Mouse (Mus musculus): ENCODE measurements around the gene Ddx23. TPM values are rescaled to one million over a fixed set of nuclear protein-coding genes. Genes with fewer than 3 reads are reported as not detected.
A peak's percentile ranks its signal among the peaks of the same experiment; 100 is the strongest.

The Ddx23 gene
- total and polyA plus RNA-seq, 3 experiments: 66.6 to 154 (median 112) TPM

DNA sequence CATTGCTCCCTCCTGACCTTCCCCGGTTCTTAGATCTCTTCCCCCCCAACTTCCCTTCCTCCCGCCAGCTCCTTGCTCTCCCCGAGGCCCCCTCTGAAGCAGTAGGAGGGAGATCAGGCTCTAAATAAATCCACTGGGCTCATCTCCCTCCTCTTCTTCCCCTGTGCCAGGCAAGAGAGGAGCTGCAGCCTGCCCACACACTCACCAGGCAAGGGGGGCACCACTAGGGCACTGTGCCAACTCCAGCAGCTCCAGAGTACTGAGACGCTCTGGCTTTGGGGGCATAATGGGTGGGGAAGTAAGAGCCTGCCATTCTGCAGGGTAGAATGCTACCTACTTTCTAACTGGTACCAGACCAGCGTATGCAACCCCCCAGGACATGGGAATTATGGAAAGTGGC, 26.2 kb downstream of the Ddx23 start:
- no peak overlapping the region for H3K4me3 ChIP-seq (ENCODE audit: low read depth, low read length)
- H3K4me1 ChIP-seq (ENCODE audit: insufficient read depth, low read depth, low read length): peaks cover 51% of the 10 kb centered on the region
- no peaks in the 10 kb centered on the region for H3K9me3 ChIP-seq (replicated peaks)
- no peak for DNase-seq (ENCODE audit: low spot score)
- H3K27me3 ChIP-seq (ENCODE audit: insufficient read depth, low read length): peaks cover 93% of the 10 kb centered on the region
- H3K36me3 ChIP-seq (replicated peaks): no peaks in the 10 kb centered on the region
- no peak for ATAC-seq (ENCODE audit: extremely low read depth, insufficient number of reproducible peaks, low FRiP score, poor library complexity, severe bottlenecking)
- TF ChIP-seq GATA2 (IDR thresholded peaks at IDR 0.05; ENCODE audit: borderline replicate concordance, low read depth, low read length) (no peak), TAL1 (conservative IDR thresholded peaks at IDR 0.05; ENCODE audit: low read depth, low read length) (no peak), CTCF (IDR thresholded peaks at IDR 0.05; ENCODE audit: low read depth, low read length) (no peak), POLR2AphosphoS5 (IDR thresholded peaks at IDR 0.05; ENCODE audit: insufficient replicate concordance, low read depth, low read length) (no peak), GATA1 (IDR thresholded peaks at IDR 0.05; ENCODE audit: borderline replicate concordance, low read length) (no peak)

DNA sequence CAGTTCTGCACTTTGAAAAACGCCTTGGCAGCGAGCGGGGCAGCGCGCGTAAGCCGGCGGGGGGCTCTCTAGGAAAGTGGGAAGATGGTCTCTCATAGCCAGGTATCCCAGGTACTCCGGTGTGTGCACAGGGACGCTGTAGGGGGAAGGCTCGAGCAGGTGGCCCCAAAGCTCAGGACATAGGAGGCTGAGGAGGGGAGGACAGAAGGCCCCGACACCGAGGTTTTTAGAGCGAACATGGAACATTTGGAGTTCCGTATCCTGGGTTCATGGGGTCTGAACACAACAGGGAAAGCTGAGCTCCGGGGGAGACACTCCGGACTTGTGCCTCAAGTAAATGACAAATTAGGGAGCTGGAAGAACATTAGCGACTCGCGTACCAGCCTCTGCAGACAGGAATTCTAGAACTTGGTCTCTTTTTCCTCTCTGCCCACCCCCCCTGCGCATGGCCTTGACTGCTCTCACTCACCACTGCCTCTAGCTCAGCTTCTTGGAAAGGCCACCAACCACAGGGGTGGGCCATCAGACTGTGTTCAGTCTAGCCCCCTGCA, 27.3 kb downstream of the Ddx23 start:
- TF ChIP-seq GATA1 (IDR thresholded peaks at IDR 0.05; ENCODE audit: borderline replicate concordance, low read length): no peak
- TF ChIP-seq TAL1 (conservative IDR thresholded peaks at IDR 0.05; ENCODE audit: low read depth, low read length): no peak
- TF ChIP-seq CTCF (IDR thresholded peaks at IDR 0.05; ENCODE audit: low read depth, low read length): no peak
- peaks cover 94% of the 10 kb centered on the region for H3K27me3 ChIP-seq (ENCODE audit: insufficient read depth, low read length)
- H3K4me1 ChIP-seq (ENCODE audit: insufficient read depth, low read depth, low read length): peaks cover 50% of the 10 kb centered on the region
- peak overlapping the region; percentile 70; the same call in 1 of the 2 replicates for H3K4me3 ChIP-seq (ENCODE audit: low read depth, low read length)
- ATAC-seq (ENCODE audit: extremely low read depth, insufficient number of reproducible peaks, low FRiP score, poor library complexity, severe bottlenecking): no peak
- H3K9me3 ChIP-seq (replicated peaks): no peaks in the 10 kb centered on the region
- DNase-seq (ENCODE audit: low spot score): no peak
- no peaks in the 10 kb centered on the region for H3K36me3 ChIP-seq (replicated peaks)

DNA sequence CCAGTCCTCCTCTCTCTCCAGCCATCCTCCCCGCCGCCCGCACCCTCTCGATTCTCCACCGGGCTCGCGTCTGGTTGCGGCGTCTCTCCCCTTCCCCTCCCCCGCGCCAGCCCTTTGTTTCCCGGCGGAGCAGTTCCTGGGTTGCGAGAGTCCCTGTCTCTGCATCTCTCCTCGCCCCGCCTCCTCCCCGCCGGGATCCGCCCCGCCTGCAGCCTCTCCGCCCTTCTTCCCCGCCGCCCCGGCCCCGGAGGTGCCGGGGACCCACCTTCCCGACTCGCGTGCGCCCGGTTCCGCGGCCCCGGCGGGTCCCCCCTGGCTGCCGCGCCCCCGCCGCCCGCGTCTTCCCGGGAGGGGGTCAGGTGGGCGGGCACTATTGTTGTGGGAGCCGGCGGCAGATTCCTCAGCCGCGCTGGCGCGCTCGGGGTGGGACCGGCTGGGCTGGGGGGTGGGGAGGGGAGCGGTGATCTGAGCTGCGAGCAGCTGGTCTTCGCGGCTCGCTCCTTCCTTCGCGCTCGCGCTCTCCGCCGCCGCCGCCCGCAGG, 28.1 kb downstream of the Ddx23 start:
- peaks cover 46% of the 10 kb centered on the region for H3K4me1 ChIP-seq (ENCODE audit: insufficient read depth, low read depth, low read length)

DNA sequence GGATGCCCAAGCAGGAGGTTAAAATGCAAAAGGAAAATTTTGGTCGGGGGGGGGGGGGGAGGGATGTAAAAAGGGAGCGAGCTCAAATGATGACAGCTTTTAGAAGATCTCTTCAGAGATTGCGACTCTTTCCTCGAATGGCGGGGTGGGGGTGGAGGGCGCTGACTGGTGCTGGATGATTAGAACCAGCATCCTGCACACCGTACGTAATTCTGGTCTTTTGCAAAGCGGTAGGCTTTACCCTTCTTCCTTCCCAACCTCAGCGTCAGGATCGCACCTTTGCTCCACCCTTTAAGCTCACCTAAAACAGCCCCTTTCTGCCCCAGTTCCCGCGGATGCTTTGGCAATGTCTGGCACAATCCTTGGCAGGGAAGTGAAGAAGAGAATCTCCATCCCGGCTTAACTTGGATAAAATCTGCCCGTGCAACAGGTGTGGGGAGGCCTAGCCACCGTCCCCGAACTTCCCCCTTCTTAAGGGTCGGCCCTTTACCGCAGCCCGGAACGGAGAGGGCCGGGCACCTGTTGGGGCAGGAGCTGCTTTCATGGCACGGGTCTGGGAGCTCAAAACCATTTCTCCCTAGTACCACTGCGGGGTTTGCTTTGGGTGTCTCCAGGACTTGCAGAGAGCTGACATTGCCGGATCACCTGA, 28.7 kb downstream of the Ddx23 start:
- peak overlapping the region; percentile 70 for H3K4me3 ChIP-seq (ENCODE audit: low read depth, low read length)
- peaks cover 94% of the 10 kb centered on the region for H3K27me3 ChIP-seq (ENCODE audit: insufficient read depth, low read length)
- DNase-seq (ENCODE audit: low spot score): no peak
- TF ChIP-seq GATA1 (IDR thresholded peaks at IDR 0.05; ENCODE audit: borderline replicate concordance, low read length) (no peak), TAL1 (conservative IDR thresholded peaks at IDR 0.05; ENCODE audit: low read depth, low read length) (no peak), POLR2AphosphoS5 (IDR thresholded peaks at IDR 0.05; ENCODE audit: insufficient replicate concordance, low read depth, low read length) (no peak), CTCF (IDR thresholded peaks at IDR 0.05; ENCODE audit: low read depth, low read length) (no peak)
- peaks cover 46% of the 10 kb centered on the region for H3K4me1 ChIP-seq (ENCODE audit: insufficient read depth, low read depth, low read length)
- no peak for ATAC-seq (ENCODE audit: extremely low read depth, insufficient number of reproducible peaks, low FRiP score, poor library complexity, severe bottlenecking)
- no peaks in the 10 kb centered on the region for H3K9me3 ChIP-seq (replicated peaks)
- H3K36me3 ChIP-seq (replicated peaks): no peaks in the 10 kb centered on the region

More for the DNA sequence above, 28.1 kb downstream of the Ddx23 start:
- DNase-seq (ENCODE audit: low spot score): peak; percentile 66
- no peaks in the 10 kb centered on the region for H3K36me3 ChIP-seq (replicated peaks)
- TF ChIP-seq GATA2 (IDR thresholded peaks at IDR 0.05; ENCODE audit: borderline replicate concordance, low read depth, low read length): no peak
- TF ChIP-seq POLR2AphosphoS5 (IDR thresholded peaks at IDR 0.05; ENCODE audit: insufficient replicate concordance, low read depth, low read length): no peak
- no peak for TF ChIP-seq CTCF (IDR thresholded peaks at IDR 0.05; ENCODE audit: low read depth, low read length)
- TF ChIP-seq GATA1 (IDR thresholded peaks at IDR 0.05; ENCODE audit: borderline replicate concordance, low read length): no peak
- TF ChIP-seq TAL1 (conservative IDR thresholded peaks at IDR 0.05; ENCODE audit: low read depth, low read length): no peak
- no peaks in the 10 kb centered on the region for H3K9me3 ChIP-seq (replicated peaks)
- H3K4me3 ChIP-seq (ENCODE audit: low read depth, low read length): peak overlapping the region; percentile 70
- peaks cover 94% of the 10 kb centered on the region for H3K27me3 ChIP-seq (ENCODE audit: insufficient read depth, low read length)
- ATAC-seq (ENCODE audit: extremely low read depth, insufficient number of reproducible peaks, low FRiP score, poor library complexity, severe bottlenecking): no peak

DNA sequence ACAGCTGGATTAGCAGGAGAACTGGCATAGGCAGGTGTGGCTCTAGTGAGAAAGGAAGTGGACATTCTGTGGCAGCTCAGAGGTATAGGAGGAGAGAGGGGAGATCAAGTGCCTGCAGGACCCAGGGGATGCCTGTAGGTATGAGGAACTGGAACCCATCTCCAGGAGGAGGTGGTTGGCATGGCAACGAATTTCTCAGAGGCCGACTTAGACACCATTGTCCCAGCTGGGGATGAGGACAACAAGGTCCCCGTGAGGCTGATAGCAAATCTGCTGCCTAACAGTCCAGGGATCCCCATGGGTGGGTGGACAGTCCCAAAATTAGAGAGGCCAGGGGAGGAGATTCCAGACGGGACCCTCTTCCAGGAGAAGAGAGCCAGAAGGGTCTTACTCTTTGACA, 29.8 kb downstream of the Ddx23 start:
- no peak for DNase-seq (ENCODE audit: low spot score)
- peaks cover 97% of the 10 kb centered on the region for H3K27me3 ChIP-seq (ENCODE audit: insufficient read depth, low read length)
- H3K36me3 ChIP-seq (replicated peaks): no peaks in the 10 kb centered on the region
- ATAC-seq (ENCODE audit: extremely low read depth, insufficient number of reproducible peaks, low FRiP score, poor library complexity, severe bottlenecking): no peak
- peaks cover 46% of the 10 kb centered on the region for H3K4me1 ChIP-seq (ENCODE audit: insufficient read depth, low read depth, low read length)
- TF ChIP-seq GATA2 (IDR thresholded peaks at IDR 0.05; ENCODE audit: borderline replicate concordance, low read depth, low read length) (no peak), POLR2AphosphoS5 (IDR thresholded peaks at IDR 0.05; ENCODE audit: insufficient replicate concordance, low read depth, low read length) (no peak), TAL1 (conservative IDR thresholded peaks at IDR 0.05; ENCODE audit: low read depth, low read length) (no peak), GATA1 (IDR thresholded peaks at IDR 0.05; ENCODE audit: borderline replicate concordance, low read length) (no peak), CTCF (IDR thresholded peaks at IDR 0.05; ENCODE audit: low read depth, low read length) (no peak)
- H3K9me3 ChIP-seq (replicated peaks): no peaks in the 10 kb centered on the region
- H3K4me3 ChIP-seq (ENCODE audit: low read depth, low read length): no peak overlapping the region

DNA sequence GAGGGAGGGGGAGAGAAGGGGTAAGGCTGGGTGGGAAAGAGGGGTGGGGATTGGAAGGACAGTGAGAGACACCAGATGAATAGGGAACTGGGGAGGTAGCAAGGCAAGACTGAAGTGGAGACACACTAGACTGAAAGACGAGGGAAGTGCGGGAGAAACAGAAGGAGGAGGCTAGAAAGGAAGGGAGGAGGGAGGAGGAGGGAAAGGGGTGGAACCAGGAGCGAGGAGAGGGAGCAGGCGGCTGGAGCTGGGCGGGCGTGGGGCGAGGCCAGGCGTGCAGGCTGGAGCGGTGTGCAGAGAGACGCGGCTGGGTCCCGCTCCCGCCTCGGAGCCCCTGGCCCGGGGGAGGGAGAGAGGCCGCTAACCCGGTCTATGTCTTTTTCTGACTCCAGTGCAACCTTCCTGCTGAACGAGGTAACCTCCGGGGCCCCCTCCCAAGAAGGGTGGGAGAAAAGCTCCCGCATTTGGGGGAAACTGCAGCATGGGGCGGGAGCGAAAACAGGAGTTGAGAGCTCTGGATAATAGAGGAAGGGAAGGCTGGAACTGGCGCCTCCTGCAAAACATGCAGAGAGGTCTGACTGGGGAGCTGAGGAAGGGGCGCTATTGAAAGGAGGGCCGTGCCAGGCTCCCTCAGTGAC, 30.5 kb downstream of the Ddx23 start:
- no peak for TF ChIP-seq CTCF (IDR thresholded peaks at IDR 0.05; ENCODE audit: low read depth, low read length)
- no peak for TF ChIP-seq POLR2AphosphoS5 (IDR thresholded peaks at IDR 0.05; ENCODE audit: insufficient replicate concordance, low read depth, low read length)
- TF ChIP-seq GATA1 (IDR thresholded peaks at IDR 0.05; ENCODE audit: borderline replicate concordance, low read length): no peak
- TF ChIP-seq TAL1 (conservative IDR thresholded peaks at IDR 0.05; ENCODE audit: low read depth, low read length): no peak
- TF ChIP-seq GATA2 (IDR thresholded peaks at IDR 0.05; ENCODE audit: borderline replicate concordance, low read depth, low read length): no peak
- H3K27me3 ChIP-seq (ENCODE audit: insufficient read depth, low read length): peaks cover 92% of the 10 kb centered on the region
- DNase-seq (ENCODE audit: low spot score) (no peak), ATAC-seq (ENCODE audit: extremely low read depth, insufficient number of reproducible peaks, low FRiP score, poor library complexity, severe bottlenecking) (no peak)
- peaks cover 40% of the 10 kb centered on the region for H3K4me1 ChIP-seq (ENCODE audit: insufficient read depth, low read depth, low read length)
- H3K9me3 ChIP-seq (replicated peaks): no peaks in the 10 kb centered on the region
- no peaks in the 10 kb centered on the region for H3K36me3 ChIP-seq (replicated peaks)
- H3K4me3 ChIP-seq (ENCODE audit: low read depth, low read length): no peak overlapping the region; the same call in 1 of the 2 replicates

All from G1E (cell line).